Mouse (Mus musculus) brain, embryonic 18.5 days (tissue): ENCODE results near the gene Plk4.
"Not testable (repeated sequence)": the region's sequence is repeated elsewhere in the genome, so short reads cannot be mapped to it uniquely, and the experiment has no call there.

Experiments
- DNase-seq: peaks from one replicate; pipeline ENCODE4 v3.0.0-alpha.2; 2012; ENCODE audit warnings: low read depth, low spot score

Plk4 gene

GRCm38 (mm10) chr3:40799530-40800372 is at the start of gene Plk4:
Gene Plk4, plus strand, starts transcription at chr3:40800019.
- peak; percentile 87 for DNase-seq

DNA sequence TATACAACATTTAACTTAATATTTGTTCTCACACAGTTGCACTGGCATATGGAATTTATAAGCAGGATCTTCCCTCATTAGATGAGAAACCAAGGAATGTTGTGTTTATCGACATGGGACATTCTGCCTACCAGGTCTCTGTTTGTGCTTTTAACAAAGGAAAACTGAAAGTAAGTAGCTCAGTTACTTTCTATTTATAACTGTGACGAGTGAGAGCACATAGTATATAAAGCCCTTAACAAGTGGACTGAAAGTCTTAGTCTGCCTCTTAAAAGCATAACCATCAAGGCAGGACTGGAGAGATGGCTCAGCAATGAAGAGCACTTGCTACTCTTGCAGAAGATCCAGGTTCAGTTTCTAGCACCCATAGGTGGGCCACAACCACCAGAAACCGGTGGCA is 39.1 kb upstream of the Plk4 start:
- no peak for DNase-seq

GRCm38 (mm10) chr3:40761312-40761711 is 38.5 kb upstream of the Plk4 start:
- no peak for DNase-seq

- DNase-seq = no peak
These were observed 6.0 kb upstream of the Plk4 start for GRCm38 (mm10) chr3:40793783-40794182.

DNA sequence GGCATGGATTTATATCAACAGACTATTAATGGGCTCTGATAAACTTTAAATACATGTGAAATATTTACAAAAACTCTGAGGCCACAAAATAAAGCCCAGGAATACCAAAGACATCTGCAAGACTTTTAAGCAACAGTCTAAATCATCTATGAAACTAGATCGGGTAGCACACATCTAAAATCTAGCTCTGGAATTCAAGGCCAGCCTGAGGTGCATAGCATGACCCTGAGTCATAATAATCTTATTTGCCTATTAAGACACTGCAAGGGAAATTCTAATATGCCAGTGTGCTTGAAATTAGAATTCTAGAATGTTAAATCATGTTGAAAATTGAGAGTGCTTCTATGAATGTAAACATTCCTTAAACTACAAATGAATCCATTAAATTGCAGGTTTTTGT is 1.8 kb upstream of the Plk4 start:
- DNase-seq = no peak

GRCm38 (mm10) chr3:40798500-40798899 is 1.3 kb upstream of the Plk4 start:
- DNase-seq = no peak

- DNase-seq = no peak
These were observed 579 bp downstream of the Plk4 start for GRCm38 (mm10) chr3:40800373-40800823.

DNA sequence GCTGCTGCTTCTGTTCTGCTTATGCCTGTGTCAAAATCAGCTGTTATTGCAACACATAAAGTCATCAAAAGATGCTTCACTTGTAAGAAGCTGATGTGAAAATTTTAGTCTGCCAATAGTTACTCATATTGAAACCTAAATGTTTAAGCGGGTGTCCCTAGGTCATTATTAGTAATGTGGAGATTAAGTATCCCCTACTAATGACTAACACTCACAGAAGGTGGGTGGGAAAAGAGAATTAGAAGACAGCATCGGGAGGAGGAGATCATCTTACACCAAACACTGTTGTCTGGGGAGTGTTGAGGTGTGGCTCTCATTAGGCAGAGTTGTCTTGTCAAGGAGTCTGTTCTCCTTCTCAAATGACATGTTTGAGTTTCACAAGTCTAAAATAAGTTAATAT is 7.1 kb downstream of the Plk4 start:
- DNase-seq = no peak

DNA sequence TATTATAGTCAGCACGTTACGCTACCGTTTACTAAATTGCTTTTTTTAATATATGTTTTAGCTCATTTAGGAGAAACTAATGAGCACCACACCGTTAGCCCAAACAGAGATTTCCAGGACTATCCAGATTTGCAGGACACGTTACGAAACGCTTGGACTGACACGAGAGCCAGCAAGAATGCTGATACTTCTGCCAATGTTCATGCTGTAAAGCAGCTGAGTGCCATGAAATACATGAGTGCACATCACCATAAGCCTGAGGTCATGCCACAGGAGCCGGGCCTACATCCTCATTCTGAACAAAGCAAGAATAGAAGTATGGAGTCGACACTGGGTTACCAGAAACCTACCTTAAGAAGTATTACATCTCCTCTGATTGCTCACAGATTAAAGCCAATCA is 8.9 kb downstream of the Plk4 start:
- no peak for DNase-seq

GRCm38 (mm10) chr3:40809894-40810293 is 10.1 kb downstream of the Plk4 start:
- no peak for DNase-seq

GRCm38 (mm10) chr3:40813275-40813674 is 13.5 kb downstream of the Plk4 start:
- DNase-seq = no peak

GRCm38 (mm10) chr3:40845521-40845920 is 45.7 kb downstream of the Plk4 start:
- not testable (repeated sequence) for DNase-seq

DNA sequence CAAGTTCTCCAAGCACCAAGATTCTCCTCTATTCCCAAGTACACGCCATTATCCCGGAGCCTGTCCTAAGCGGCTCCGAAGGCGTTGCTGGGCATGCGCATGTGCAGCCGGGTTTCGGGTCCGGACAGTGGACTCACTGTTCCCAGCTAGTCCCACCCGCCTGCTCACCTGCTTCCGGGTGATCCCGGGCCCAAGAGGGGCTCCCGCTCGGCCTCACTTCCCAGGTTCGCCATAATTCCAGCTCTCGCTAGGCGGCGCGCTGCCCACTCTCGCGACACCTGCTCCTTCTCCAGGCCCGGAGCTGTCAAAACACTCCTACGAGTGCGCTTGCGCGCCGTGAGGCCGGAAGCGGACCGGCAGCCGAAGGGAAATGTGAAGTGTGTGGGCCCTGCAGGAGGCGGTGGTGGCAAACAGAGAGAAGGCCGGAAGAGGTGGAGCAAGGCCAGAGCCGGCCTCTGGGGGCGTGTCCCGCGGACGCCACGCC is 46.7 kb downstream of the Plk4 start, which contains the start of gene Mfsd8:
TSS of gene Mfsd8 (minus strand) at position 414 of the 484 bp plus-strand sequence.
- DNase-seq = peak; percentile 95

DNA sequence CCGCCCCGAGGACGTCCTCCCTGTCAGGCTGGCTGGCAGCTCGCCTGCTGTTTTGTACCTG is 47.0 kb downstream of the Plk4 start, which contains the start of gene Abhd18:
TSS of gene Abhd18 (plus strand) at position 14 of the 61 bp plus-strand sequence.
- DNase-seq = not testable (repeated sequence)

DNA sequence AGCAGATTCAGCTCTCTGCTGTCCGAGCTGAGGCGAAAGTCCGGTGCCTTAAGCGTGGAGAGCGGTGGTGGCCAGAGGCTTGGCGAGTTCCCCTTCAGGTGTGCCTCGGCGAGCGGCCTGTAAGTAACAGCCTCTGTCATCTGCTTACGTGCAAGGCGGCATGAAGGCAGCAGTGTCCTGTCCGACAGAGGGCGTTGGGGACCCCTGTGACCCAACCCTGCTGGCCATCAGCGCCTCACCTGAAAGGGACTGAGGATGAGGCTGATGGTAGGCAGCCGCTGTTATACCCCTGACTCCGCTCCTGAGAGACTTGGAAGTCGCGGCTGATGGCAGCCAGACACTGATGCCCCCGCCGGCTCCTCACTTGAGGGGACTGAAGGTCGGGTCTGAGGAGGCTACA is 47.2 kb downstream of the Plk4 start:
- DNase-seq = peak; percentile 14

DNA sequence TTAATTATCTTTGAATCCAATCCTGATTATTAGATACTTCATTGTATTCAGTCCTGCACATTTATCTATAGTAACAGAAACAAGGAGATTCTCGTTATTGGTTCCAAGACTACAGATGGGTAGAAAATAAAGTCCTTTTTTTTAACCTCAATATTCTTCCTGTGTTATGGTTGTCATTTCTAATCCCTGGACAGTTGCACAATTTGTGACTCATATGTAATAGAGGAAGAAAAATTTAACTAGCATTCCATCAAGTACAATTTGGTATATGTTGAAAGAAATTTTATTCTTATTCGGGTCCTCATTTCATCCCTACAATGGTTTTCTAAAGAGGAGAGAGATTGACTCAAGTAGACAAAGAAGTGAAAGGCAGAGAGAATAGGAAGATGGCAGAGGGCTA is 48.1 kb downstream of the Plk4 start:
- DNase-seq = not testable (repeated sequence)

DNA sequence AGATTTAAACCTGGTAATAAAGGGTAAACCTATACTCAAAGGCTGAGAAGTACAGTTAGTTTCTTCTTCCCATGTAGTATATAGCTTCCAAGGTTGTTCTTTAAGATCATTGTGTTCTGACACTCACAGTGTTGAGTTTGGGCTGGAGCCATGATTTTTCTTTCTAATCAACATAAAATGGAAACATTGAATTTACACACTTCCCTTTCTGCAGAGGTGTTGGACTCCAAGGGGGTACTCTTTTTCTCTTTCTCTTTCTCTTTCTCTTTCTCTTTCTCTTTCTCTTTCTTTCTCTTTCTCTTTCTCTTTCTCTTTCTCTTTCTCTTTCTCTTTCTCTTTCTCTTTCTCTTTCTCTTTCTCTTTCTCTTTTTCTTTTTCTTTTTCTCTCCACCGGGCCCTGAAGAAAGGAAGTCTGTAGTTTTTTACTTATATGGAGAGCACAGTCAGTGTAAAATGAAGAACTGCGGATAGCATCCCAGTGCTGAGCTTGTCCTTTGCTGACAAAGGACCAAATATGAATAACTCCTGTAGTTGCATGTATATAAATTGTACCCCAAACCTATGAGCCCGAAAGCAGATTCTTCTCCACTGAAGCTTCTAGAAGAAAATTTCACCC is 53.4 kb downstream of the Plk4 start:
- not testable (repeated sequence) for DNase-seq
